Mouse (Mus musculus) myocyte (in vitro differentiated cells): ENCODE measurements around the gene Orm2. TPM values are rescaled to one million over a fixed set of nuclear protein-coding genes. Genes with fewer than 3 reads are reported as not detected.

Experiments
- H3K27me3 ChIP-seq: one replicate; pipeline ENCODE4 v1.6.1; 2011; ENCODE audit not compliant: control insufficient read depth, insufficient read depth, insufficient read length
- H3K36me3 ChIP-seq: one replicate; pipeline ENCODE4 v1.6.1; 2011; ENCODE audit not compliant: control insufficient read depth, insufficient read depth
- H3K4me2 ChIP-seq: one replicate; pipeline ENCODE4 v1.6.1; 2011; ENCODE audit warnings: low read depth, control low read depth
- H3K4me3 ChIP-seq: one replicate; pipeline ENCODE4 v1.5.1; 2011; ENCODE audit warnings: mild to moderate bottlenecking, control low read depth, moderate library complexity
- H3K79me2 ChIP-seq: one replicate; pipeline ENCODE4 v1.6.1; 2011; ENCODE audit not compliant: control insufficient read depth, insufficient read depth
- H3ac ChIP-seq: one replicate; pipeline ENCODE4 v1.6.1; 2011; ENCODE audit not compliant: control insufficient read depth, insufficient read length
- CEBPB ChIP-seq: IDR thresholded peaks from 2 replicates; pipeline ENCODE4 v1.6.1; 2011; ENCODE audit warnings: mild to moderate bottlenecking, moderate library complexity; ENCODE audit not compliant: poor library complexity, insufficient read depth, severe bottlenecking
- E2F4 ChIP-seq: IDR thresholded peaks from one replicate; pipeline ENCODE4 v1.6.1; 2011; ENCODE audit warnings: mild to moderate bottlenecking, control low read depth, moderate library complexity; ENCODE audit not compliant: insufficient read depth
- MAX ChIP-seq: IDR thresholded peaks from one replicate; pipeline ENCODE4 v1.6.1; 2011; ENCODE audit warnings: low read depth, mild to moderate bottlenecking, control low read depth
- MYOD1 ChIP-seq, 3 experiments: IDR thresholded peaks; one replicate each; pipeline ENCODE4 v1.6.1; 2011; ENCODE audit warnings: control low read depth in 2 of 3, low read depth in 2 of 3, mild to moderate bottlenecking in 2 of 3, moderate library complexity in 1 of 3; ENCODE audit not compliant: insufficient read length in 2 of 3, control insufficient read depth in 1 of 3
- MYOG ChIP-seq, 3 experiments: IDR thresholded peaks; one replicate each; pipeline ENCODE4 v1.6.1; 2011; ENCODE audit warnings: control low read depth in 2 of 3, low read depth in 2 of 3, mild to moderate bottlenecking in 2 of 3; ENCODE audit not compliant: insufficient read length in 2 of 3, control insufficient read depth in 1 of 3, insufficient read depth in 1 of 3
- POLR2A ChIP-seq: IDR thresholded peaks from one replicate; pipeline ENCODE4 v1.6.1; 2011; ENCODE audit warnings: low read depth, mild to moderate bottlenecking, control low read depth, moderate library complexity; ENCODE audit not compliant: insufficient read length
- POLR2AphosphoS2 ChIP-seq: IDR thresholded peaks from one replicate; pipeline ENCODE4 v1.6.1; 2011; ENCODE audit warnings: low read depth, control low read depth; ENCODE audit not compliant: insufficient read length
- REST ChIP-seq: IDR thresholded peaks from one replicate; pipeline ENCODE4 v1.6.1; 2011; ENCODE audit warnings: mild to moderate bottlenecking, control low read depth, moderate library complexity; ENCODE audit not compliant: insufficient read depth, insufficient read length
- SRF ChIP-seq: IDR thresholded peaks from one replicate; pipeline ENCODE4 v1.6.1; 2011; ENCODE audit warnings: low read depth; ENCODE audit not compliant: control insufficient read depth, insufficient read length
- TCF12 ChIP-seq: IDR thresholded peaks from one replicate; pipeline ENCODE4 v1.6.1; 2011; ENCODE audit warnings: mild to moderate bottlenecking, control low read depth; ENCODE audit not compliant: poor library complexity, insufficient read depth, severe bottlenecking
- TCF3 ChIP-seq: IDR thresholded peaks from one replicate; pipeline ENCODE4 v1.6.1; 2011; ENCODE audit warnings: low read depth, control low read depth; ENCODE audit not compliant: insufficient read length
- USF1 ChIP-seq: IDR thresholded peaks from one replicate; pipeline ENCODE4 v1.6.1; 2011; ENCODE audit warnings: low read depth, mild to moderate bottlenecking, control low read depth, moderate library complexity
- polyA plus RNA-seq: library from polyadenylated mRNA; unstranded; fragments of >200 nt; fragmentation: generic; extraction: Trizol; gene quantifications from one replicate; pipeline ENCODE4 v1.2.1, GENCODE M21; 2012; ENCODE audit warnings: missing spikeins

The Orm2 gene
- polyA plus RNA-seq, 1 experiment: not detected

- no peak overlapping the region for H3K4me2 ChIP-seq
- TF ChIP-seq E2F4 (no peak), POLR2A (no peak), REST (no peak), CEBPB (no peak), MAX (no peak), MYOD1 (IDR thresholded peaks at IDR 0.05; ENCODE audit: control insufficient read depth in 1 of 3, insufficient read length in 2 of 3, low read depth in 2 of 3) (no peak), POLR2AphosphoS2 (no peak), MYOG (IDR thresholded peaks at IDR 0.05; ENCODE audit: control insufficient read depth in 1 of 3, insufficient read depth in 1 of 3, insufficient read length in 2 of 3, low read depth in 2 of 3) (no peak), USF1 (no peak), TCF3 (no peak), TCF12 (no peak), SRF (no peak)
- H3K4me3 ChIP-seq: no peak overlapping the region
- no peak overlapping the region for H3ac ChIP-seq
- peaks cover 25% of the 10 kb centered on the region for H3K36me3 ChIP-seq
- no peaks in the 10 kb centered on the region for H3K27me3 ChIP-seq
- H3K79me2 ChIP-seq: no peaks in the 10 kb centered on the region
Measured at GRCm38 (mm10) chr4:63385253-63385652, 23.0 kb downstream of the Orm2 start.

GRCm38 (mm10) chr4:63385784-63386183, 23.5 kb downstream of the Orm2 start:
- no peak overlapping the region for H3ac ChIP-seq
- no peaks in the 10 kb centered on the region for H3K79me2 ChIP-seq
- no peak overlapping the region for H3K4me2 ChIP-seq
- TF ChIP-seq CEBPB: no peak
- TF ChIP-seq MYOG (IDR thresholded peaks at IDR 0.05; ENCODE audit: control insufficient read depth in 1 of 3, insufficient read depth in 1 of 3, insufficient read length in 2 of 3, low read depth in 2 of 3): no peak
- no peak for TF ChIP-seq SRF
- TF ChIP-seq E2F4: no peak
- TF ChIP-seq REST: no peak
- TF ChIP-seq MAX: no peak
- TF ChIP-seq MYOD1 (IDR thresholded peaks at IDR 0.05; ENCODE audit: control insufficient read depth in 1 of 3, insufficient read length in 2 of 3, low read depth in 2 of 3): no peak
- no peak for TF ChIP-seq TCF12
- TF ChIP-seq POLR2A: no peak
- no peak for TF ChIP-seq TCF3
- no peak for TF ChIP-seq POLR2AphosphoS2
- no peak for TF ChIP-seq USF1
- peaks cover 20% of the 10 kb centered on the region for H3K36me3 ChIP-seq
- H3K4me3 ChIP-seq: no peak overlapping the region
- H3K27me3 ChIP-seq: no peaks in the 10 kb centered on the region

GRCm38 (mm10) chr4:63388029-63388428, 25.8 kb downstream of the Orm2 start:
- H3ac ChIP-seq: no peak overlapping the region
- peaks cover 11% of the 10 kb centered on the region for H3K36me3 ChIP-seq
- no peaks in the 10 kb centered on the region for H3K27me3 ChIP-seq
- H3K4me3 ChIP-seq: no peak overlapping the region
- no peak overlapping the region for H3K4me2 ChIP-seq
- no peak for TF ChIP-seq POLR2A
- TF ChIP-seq USF1: no peak
- TF ChIP-seq MAX: no peak
- TF ChIP-seq E2F4: no peak
- no peak for TF ChIP-seq TCF3
- H3K79me2 ChIP-seq: no peaks in the 10 kb centered on the region

- Histone ChIP-seq H3ac (no peak overlapping the region), H3K4me3 (no peak overlapping the region), H3K27me3 (no peaks in the 10 kb centered on the region), H3K36me3 (peaks cover 13% of the 10 kb centered on the region), H3K79me2 (no peaks in the 10 kb centered on the region), H3K4me2 (no peak overlapping the region)
- TF ChIP-seq MAX (no peak), MYOD1 (IDR thresholded peaks at IDR 0.05; ENCODE audit: control insufficient read depth in 1 of 3, insufficient read length in 2 of 3, low read depth in 2 of 3) (no peak), E2F4 (no peak), USF1 (no peak), POLR2AphosphoS2 (no peak), TCF3 (no peak), CEBPB (no peak), TCF12 (no peak), SRF (no peak), MYOG (IDR thresholded peaks at IDR 0.05; ENCODE audit: control insufficient read depth in 1 of 3, insufficient read depth in 1 of 3, insufficient read length in 2 of 3, low read depth in 2 of 3) (no peak), REST (no peak), POLR2A (no peak)
Measured at GRCm38 (mm10) chr4:63389121-63389886, 27.1 kb downstream of the Orm2 start.

- Histone ChIP-seq H3K27me3 (no peaks in the 10 kb centered on the region), H3K79me2 (no peaks in the 10 kb centered on the region), H3K4me2 (no peak overlapping the region), H3K4me3 (no peak overlapping the region), H3ac (no peak overlapping the region), H3K36me3 (peaks cover 12% of the 10 kb centered on the region)
- TF ChIP-seq CEBPB: no peak
- no peak for TF ChIP-seq TCF3
- no peak for TF ChIP-seq MAX
- TF ChIP-seq POLR2A: no peak
- TF ChIP-seq MYOG (IDR thresholded peaks at IDR 0.05; ENCODE audit: control insufficient read depth in 1 of 3, insufficient read depth in 1 of 3, insufficient read length in 2 of 3, low read depth in 2 of 3): no peak
- no peak for TF ChIP-seq SRF
- no peak for TF ChIP-seq POLR2AphosphoS2
- TF ChIP-seq MYOD1 (IDR thresholded peaks at IDR 0.05; ENCODE audit: control insufficient read depth in 1 of 3, insufficient read length in 2 of 3, low read depth in 2 of 3): no peak
Measured at GRCm38 (mm10) chr4:63389887-63390528, 27.8 kb downstream of the Orm2 start.
